Mouse (Mus musculus) stomach, embryonic 14.5 days (tissue): ENCODE data around the gene Nde1. TPM values are rescaled to one million over a fixed set of nuclear protein-coding genes. Genes with fewer than 3 reads are reported as not detected.
"Not testable (repeated sequence)": the region's sequence is repeated elsewhere in the genome, so short reads cannot be mapped to it uniquely, and the experiment has no call there.

ENCODE experiments used
- ATAC-seq: fragments of 200-750 bp; cut with Nextera tagmentation; 2 replicates; pipeline ENCODE4 v1.8.0; 2017; ENCODE audit warnings: low read depth, moderate TSS enrichment; ENCODE audit not compliant: insufficient number of reproducible peaks, insufficient read depth, low FRiP score
- H3K27ac ChIP-seq: fragments of 300-500 bp; sonication (generic); 2 replicates; pipeline ENCODE4 v1.5.1; 2014; ENCODE audit warnings: mild to moderate bottlenecking, low read length, moderate library complexity, mixed read lengths
- H3K27me3 ChIP-seq: fragments of 300-500 bp; sonication (generic); 2 replicates; pipeline ENCODE4 v1.6.1; 2014; ENCODE audit warnings: low read length, control low read depth, mixed read lengths; ENCODE audit not compliant: control insufficient read depth, insufficient read depth
- H3K36me3 ChIP-seq: fragments of 300-500 bp; sonication (generic); 2 replicates; pipeline ENCODE4 v1.6.1; 2014; ENCODE audit warnings: mild to moderate bottlenecking, control low read depth, low read length, moderate library complexity, mixed read lengths; ENCODE audit not compliant: control insufficient read depth, insufficient read depth
- H3K4me1 ChIP-seq: fragments of 300-500 bp; sonication (generic); 2 replicates; pipeline ENCODE4 v1.6.1; 2014; ENCODE audit warnings: low read length, control low read depth, mixed read lengths; ENCODE audit not compliant: control insufficient read depth, insufficient read depth
- H3K4me2 ChIP-seq: fragments of 300-500 bp; sonication (generic); replicated peaks from 2 replicates; pipeline ENCODE4 v1.6.1; 2014; ENCODE audit warnings: low read depth, low read length, control low read depth
- H3K4me3 ChIP-seq: fragments of 300-500 bp; sonication (generic); 2 replicates; pipeline ENCODE4 v1.5.1; 2014; ENCODE audit warnings: low read depth, low read length, control low read depth
- H3K9ac ChIP-seq: fragments of 300-500 bp; sonication (generic); replicated peaks from 2 replicates; pipeline ENCODE4 v1.6.1; 2014; ENCODE audit warnings: low read depth, mild to moderate bottlenecking, control low read depth, low read length, moderate library complexity, mixed read lengths
- H3K9me3 ChIP-seq: fragments of 300-500 bp; sonication (generic); 2 replicates; pipeline ENCODE4 v1.6.1; 2016; ENCODE audit warnings: low read depth, low read length, control low read depth; ENCODE audit not compliant: control insufficient read depth
- WGBS: fragments of 180-500 bp; shearing (Covaris S2); extraction: QIAGEN DNeasy Blood & Tissue Kit; methylation state at CpG from one replicate; pipeline ENCODE4 v1.1.7; 2014; 5-methylcytosine and 5-hydroxymethylcytosine counted together
- polyA plus RNA-seq: library from polyadenylated mRNA; unstranded; fragments of >200 nt; fragmentation: Nextera tagmentation; extraction: Ambion mirVana; gene quantifications from 2 replicates; pipeline ENCODE4 v1.2.1, GENCODE M21; 2014

The Nde1 gene
- polyA plus RNA-seq, 1 experiment from 2014 or later: 111 TPM

DNA sequence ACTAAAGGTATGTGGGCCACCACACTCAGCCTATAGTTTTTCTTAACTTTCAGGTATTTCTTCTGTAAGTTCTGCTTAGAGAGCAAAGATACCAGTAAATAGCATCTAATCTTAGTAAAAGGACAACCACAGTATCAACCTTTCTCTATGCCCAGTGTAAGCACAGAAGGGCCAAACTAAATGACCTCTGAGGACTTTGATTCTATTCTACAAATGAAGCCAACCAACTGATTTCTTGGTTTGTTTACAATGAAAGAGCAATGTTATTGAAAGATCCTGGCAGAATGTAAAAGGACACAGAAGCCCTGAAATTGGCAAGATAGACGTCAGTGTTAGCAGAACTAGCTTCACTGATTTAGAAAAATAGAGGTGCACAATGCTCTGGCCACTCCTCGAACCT, 7.4 kb upstream of the Nde1 start:
- H3K27ac ChIP-seq, H3K9me3 ChIP-seq, H3K4me2 ChIP-seq, H3K9ac ChIP-seq, H3K27me3 ChIP-seq, H3K4me3 ChIP-seq, H3K4me1 ChIP-seq, ATAC-seq: not testable (repeated sequence)
- H3K36me3 ChIP-seq: peaks cover 35% of the 10 kb centered on the region
- WGBS: 58% methylated on average over 1 of the region's 2 CpGs

DNA sequence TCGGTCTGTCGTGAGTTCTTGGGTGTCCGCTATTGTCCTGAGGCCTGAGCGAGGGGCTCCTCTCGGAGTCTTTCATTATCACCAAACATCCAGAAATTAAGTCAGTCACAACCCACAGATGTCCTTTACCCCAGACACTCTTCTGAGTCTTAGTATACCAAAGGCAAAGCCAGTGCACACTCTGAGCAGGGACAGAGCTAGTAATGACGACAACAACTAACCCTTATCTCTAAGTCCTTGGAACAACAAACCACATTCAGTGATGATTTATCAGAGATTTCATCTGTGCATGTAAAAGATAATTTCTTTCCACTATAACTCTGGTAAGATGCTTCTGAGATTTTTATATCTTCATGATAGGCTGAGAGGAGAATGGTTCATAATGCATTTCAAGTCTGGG, 6.8 kb upstream of the Nde1 start:
- Histone ChIP-seq H3K27me3 (no peaks in the 10 kb centered on the region), H3K36me3 (peaks cover 28% of the 10 kb centered on the region), H3K9ac (no peak overlapping the region), H3K4me2 (no peak overlapping the region), H3K4me1 (peaks cover 6% of the 10 kb centered on the region; the same call in 1 of the 2 replicates), H3K4me3 (no peak overlapping the region), H3K27ac (no peak overlapping the region), H3K9me3 (no peaks in the 10 kb centered on the region)
- no peak for ATAC-seq
- 87% methylated on average over 6 of the region's 6 CpGs for WGBS

DNA sequence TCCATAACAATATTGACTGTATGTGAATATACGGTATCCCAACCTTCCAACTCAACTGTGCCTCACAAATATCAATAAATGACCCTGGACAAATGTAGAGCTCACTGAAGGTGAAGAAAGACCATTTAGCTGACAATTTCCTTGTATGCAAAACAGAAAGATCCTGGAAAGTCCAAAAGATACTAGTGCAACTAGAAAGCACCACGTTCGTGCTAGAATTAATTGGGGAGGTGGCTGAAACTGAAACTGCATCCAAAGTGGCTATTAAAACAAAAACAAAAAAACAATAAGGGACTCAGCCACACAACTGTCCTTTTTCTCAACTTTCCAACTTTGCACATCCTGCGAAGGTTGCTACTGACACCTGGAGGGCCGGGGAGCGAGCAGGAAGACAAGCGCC, 4.5 kb upstream of the Nde1 start:
- 8% methylated on average over 7 of the region's 7 CpGs for WGBS
- Histone ChIP-seq H3K27me3 (no peaks in the 10 kb centered on the region), H3K36me3 (peaks cover 7% of the 10 kb centered on the region), H3K9ac (peak overlapping the region; percentile 68), H3K27ac (peak overlapping the region; percentile 72; the same call in 1 of the 2 replicates), H3K9me3 (no peaks in the 10 kb centered on the region), H3K4me2 (peak overlapping the region; percentile 78), H3K4me3 (peak overlapping the region; percentile 83), H3K4me1 (peaks cover 6% of the 10 kb centered on the region; the same call in 1 of the 2 replicates)
- ATAC-seq: no peak

DNA sequence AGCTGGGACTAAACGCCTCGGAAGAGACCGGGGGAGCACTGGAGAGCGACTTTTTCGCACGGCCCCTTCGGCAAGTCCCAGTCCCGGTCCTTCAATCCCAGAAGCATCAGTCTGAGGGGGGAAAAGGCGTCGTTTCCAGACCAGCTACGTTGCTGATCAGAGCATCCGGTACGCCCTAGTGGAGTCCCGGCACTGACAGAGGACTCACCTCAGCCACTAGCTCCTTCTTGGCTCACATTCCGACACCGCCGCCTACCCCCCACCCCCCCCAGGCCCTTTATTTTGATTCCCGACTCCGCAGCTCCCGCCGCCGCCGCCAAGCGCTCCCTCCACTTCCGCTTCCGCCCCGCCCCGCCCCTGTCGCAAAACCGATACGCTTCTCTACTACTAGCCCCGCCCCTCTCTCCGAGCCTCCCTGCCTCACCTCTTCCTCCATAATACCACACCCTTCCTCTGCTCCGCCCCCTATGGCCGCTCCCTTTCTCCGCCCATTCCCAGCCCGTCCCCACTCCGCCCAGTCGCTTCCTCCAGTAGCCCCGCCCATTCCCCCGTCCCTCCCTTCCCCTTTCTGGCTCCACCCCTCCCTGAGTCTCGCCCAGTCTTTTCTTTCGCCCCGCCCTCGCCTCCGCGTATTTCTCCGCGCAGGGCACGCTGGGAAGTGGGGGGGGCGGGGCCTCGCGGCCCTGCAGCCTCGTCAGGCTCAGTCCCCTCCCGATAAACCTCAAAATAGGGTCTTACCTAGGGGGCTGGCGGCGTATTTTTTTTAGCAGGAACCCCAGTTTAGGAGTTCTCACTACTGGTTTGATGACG, 3.9 kb upstream of the Nde1 start:
- ATAC-seq: peak; percentile 93
- H3K9ac ChIP-seq: peak overlapping the region; percentile 68
- peak overlapping the region; percentile 98 for H3K27ac ChIP-seq
- peak overlapping the region; percentile 83 for H3K4me3 ChIP-seq
- H3K27me3 ChIP-seq: no peaks in the 10 kb centered on the region
- 1% methylated on average over 58 of the region's 58 CpGs for WGBS
- peaks cover 8% of the 10 kb centered on the region for H3K4me1 ChIP-seq
- peak overlapping the region; percentile 78 for H3K4me2 ChIP-seq
- 0 out of 2 replicates have a peak, but pooled peaks cover 3% of the 10 kb centered on the region for H3K36me3 ChIP-seq
- H3K9me3 ChIP-seq: no peaks in the 10 kb centered on the region

DNA sequence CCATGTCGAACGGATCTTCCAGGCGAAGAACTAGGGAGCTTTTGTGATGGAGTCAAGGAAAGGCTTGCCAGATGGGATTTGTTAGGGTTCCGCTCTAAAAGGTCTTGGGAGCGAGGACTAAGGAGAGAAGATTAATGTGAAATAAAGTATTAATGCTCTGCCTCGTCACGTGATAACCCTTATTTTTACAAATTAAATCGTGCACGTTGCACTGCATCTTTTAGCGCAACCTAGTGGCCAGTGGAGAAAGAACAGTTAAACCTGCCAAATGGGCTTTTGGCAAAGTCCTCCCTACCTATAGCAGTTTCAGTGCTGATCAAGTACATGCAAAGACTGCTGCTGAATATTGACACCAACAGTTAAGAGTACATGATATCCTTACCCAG, 3.3 kb upstream of the Nde1 start:
- peak overlapping the region; percentile 57 for H3K9ac ChIP-seq
- peak overlapping the region; percentile 98 for H3K27ac ChIP-seq
- H3K4me3 ChIP-seq: peak overlapping the region; percentile 83
- peak overlapping the region; percentile 48 for H3K4me2 ChIP-seq
- H3K27me3 ChIP-seq: no peaks in the 10 kb centered on the region
- no peak; the same call in 1 of the 2 replicates for ATAC-seq
- no peaks in the 10 kb centered on the region for H3K9me3 ChIP-seq
- 0% methylated on average over 10 of the region's 10 CpGs for WGBS
- peaks cover 13% of the 10 kb centered on the region for H3K4me1 ChIP-seq
- no peaks in the 10 kb centered on the region for H3K36me3 ChIP-seq

DNA sequence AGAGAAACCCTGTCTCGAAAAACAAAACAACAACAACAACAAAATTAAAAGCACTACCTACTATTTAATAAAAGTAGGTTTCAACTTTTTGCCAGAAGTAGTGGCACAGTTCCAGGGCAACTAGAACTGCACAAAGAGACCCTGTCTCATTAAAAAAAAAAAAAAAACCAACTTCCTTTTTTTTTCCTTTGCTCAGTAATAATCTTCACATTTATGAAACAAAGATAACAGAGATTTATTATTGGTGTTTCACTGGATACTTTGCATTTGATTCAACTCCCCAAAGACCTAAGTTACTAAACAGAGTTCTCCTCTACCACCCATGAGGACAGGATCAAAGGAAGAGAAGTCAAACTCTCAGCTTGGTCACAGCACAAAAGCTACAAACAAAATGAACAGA, 2.1 kb upstream of the Nde1 start:
- Histone ChIP-seq H3K4me2 (no peak overlapping the region), H3K27me3 (no peaks in the 10 kb centered on the region), H3K9me3 (no peaks in the 10 kb centered on the region), H3K4me3 (no peak overlapping the region), H3K4me1 (peaks cover 19% of the 10 kb centered on the region), H3K9ac (no peak overlapping the region), H3K27ac (no peak overlapping the region), H3K36me3 (no peaks in the 10 kb centered on the region)
- no peak for ATAC-seq
- WGBS: 74% methylated on average over 1 of the region's 1 CpGs

DNA sequence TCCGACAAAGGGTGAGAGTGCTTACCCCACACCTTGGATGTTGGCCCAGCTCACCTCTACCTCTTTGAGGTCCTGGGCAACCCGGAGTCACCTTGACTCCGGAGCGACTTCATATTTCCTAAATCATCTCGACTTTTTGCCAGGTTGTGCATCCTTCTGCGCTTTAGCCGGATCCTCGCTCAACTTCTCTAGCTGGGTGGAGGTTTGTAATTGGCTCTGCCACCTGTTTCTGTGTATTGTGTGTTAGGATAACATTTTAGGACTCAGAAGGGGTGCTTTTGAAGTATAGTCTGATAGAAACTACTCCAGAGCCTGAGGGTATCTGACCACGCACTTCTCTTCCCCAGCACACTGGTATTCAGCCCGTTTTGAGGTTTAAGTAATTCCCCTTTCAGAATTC, 656 bp downstream of the Nde1 start:
- H3K27me3 ChIP-seq: no peaks in the 10 kb centered on the region
- ATAC-seq: no peak
- H3K4me2 ChIP-seq: peak overlapping the region; percentile 67
- peaks cover 13% of the 10 kb centered on the region for H3K4me1 ChIP-seq
- peak overlapping the region; percentile 77 for H3K9ac ChIP-seq
- H3K9me3 ChIP-seq: no peaks in the 10 kb centered on the region
- peaks cover 2% of the 10 kb centered on the region; the same call in 1 of the 2 replicates for H3K36me3 ChIP-seq
- peak overlapping the region; percentile 80 for H3K4me3 ChIP-seq
- H3K27ac ChIP-seq: no peak overlapping the region; the same call in 1 of the 2 replicates
- 4% methylated on average over 10 of the region's 10 CpGs for WGBS

DNA sequence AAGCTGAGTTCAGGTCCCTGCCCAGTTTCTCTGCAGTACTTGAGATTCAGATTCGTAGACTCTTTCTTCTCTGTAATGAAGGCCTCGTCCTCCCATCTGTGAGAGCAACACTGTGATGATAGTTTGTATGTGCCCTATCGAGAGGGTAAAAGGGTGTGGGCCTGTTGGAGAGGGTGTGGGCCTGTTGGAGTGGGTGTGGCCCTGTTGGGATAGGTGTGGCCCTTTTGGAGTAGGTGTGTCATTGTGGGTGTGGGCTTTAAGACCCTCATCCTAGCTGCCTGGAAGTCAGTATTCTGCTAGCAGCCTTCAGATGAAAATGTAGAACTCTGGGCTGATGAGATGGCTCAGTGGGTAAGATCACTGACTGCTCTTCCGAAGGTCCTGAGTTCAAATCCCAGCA, 3.4 kb downstream of the Nde1 start:
- 89% methylated on average over 4 of the region's 4 CpGs for WGBS

More for the DNA sequence above, 3.4 kb downstream of the Nde1 start:
- Histone ChIP-seq H3K36me3 (peaks cover 29% of the 10 kb centered on the region), H3K27me3 (no peaks in the 10 kb centered on the region), H3K4me3 (no peak overlapping the region), H3K9ac (no peak overlapping the region), H3K4me2 (no peak overlapping the region), H3K4me1 (peaks cover 13% of the 10 kb centered on the region), H3K9me3 (no peaks in the 10 kb centered on the region), H3K27ac (no peak overlapping the region)
- no peak for ATAC-seq
